Mouse (Mus musculus) G1E (cell line): ENCODE results near the gene Tmc6.

Experiments used
- CTCF ChIP-seq: IDR thresholded peaks from 2 replicates; pipeline ENCODE4 v1.5.1; 2012; ENCODE audit warnings: low read depth, low read length, inconsistent platforms, mixed read lengths
- GATA1 ChIP-seq: IDR thresholded peaks from 2 replicates; pipeline ENCODE4 v1.6.1; 2012; ENCODE audit warnings: borderline replicate concordance, low read length, inconsistent platforms, mixed read lengths
- POLR2AphosphoS5 ChIP-seq: IDR thresholded peaks from 2 replicates; pipeline ENCODE4 v1.6.1; 2012; ENCODE audit warnings: low read depth, low read length, inconsistent platforms; ENCODE audit not compliant: insufficient replicate concordance
- TAL1 ChIP-seq: conservative IDR thresholded peaks from 2 replicates; pipeline ENCODE4 v1.6.1; 2012; ENCODE audit warnings: low read depth, low read length, inconsistent platforms, mixed read lengths

DNA sequence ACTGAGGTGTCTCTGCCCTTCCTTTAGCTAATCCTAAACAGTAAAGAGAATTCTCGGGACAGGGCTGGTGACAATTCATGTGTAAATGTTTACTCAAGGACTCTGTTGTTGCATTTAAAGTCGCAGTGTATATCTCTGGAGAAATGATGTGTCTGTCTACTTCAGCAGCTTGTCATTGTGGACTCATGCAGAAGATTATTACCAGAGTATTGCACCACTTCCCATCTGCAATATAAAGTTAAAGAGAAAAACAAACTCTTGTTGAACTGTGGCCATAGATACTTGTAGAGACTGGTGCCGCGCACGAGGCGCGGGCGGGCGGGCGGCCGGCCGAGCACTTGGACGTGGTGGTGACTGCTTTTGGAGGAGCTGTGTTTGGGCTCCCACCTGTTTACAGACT, 20.2 kb downstream of the Tmc6 start:
- TF ChIP-seq CTCF (no peak), TAL1 (no peak), GATA1 (no peak), POLR2AphosphoS5 (no peak)
